Mouse (Mus musculus) left cerebral cortex, postnatal 14 days (tissue): Measurements from ENCODE around the gene Zfp385a. TPM values are rescaled to one million over a fixed set of nuclear protein-coding genes. Genes with fewer than 3 reads are reported as not detected.

Experiments used
- DNase-seq, 2 experiments: peaks; one replicate each; pipeline ENCODE4 v3.0.0; 2021 to 2022; ENCODE audit warnings: low spot score in 2 of 2, mixed read lengths in 1 of 2
- intact Hi-C: fragments of 180-260 bp; cut with DNase I; formaldehyde crosslinking; loops from one replicate; pipeline ENCODE4 v1.15.1; 2025
- long read RNA-seq, 2 experiments: library from polyadenylated mRNA; stranded (forward); transcript quantifications; one replicate each; pipeline ENCODE4 v2.0.0; 2021
- total RNA-seq, 2 experiments: library from RNA; stranded (reverse); gene quantifications; 2 replicates each; pipeline ENCODE4 v1.2.3; 2021

Gene Zfp385a
- 10 to 100 TPM; 59.8 to 63.2 TPM for total RNA-seq
- long read RNA-seq, experiment 1, transcript Zfp385a-203 (7 exons, 2,221 nt): major isoform, 5 of 17 reads
- long read RNA-seq, experiment 1, partial matches to known transcripts: 2 of 17 reads
- long read RNA-seq, experiment 1, other reads (novel, unspliced or antisense): 6 of 17 reads
- long read RNA-seq, experiment 2, partial matches to known transcripts: 5 of 15 reads
- long read RNA-seq, experiment 2, other reads (novel, unspliced or antisense): 8 of 15 reads

GRCm38 (mm10) chr15:103339961-103340337, at the start of gene Zfp385a:
TSS of gene Zfp385a (minus strand) at chr15:103340093.
- intact Hi-C loops: no loop called here
- DNase-seq: peak; percentile 77 to 80

GRCm38 (mm10) chr15:103388556-103389145, 48.8 kb upstream of the Zfp385a start:
- no peak for DNase-seq
- intact Hi-C loops: loop anchor here (1.0 kb wide), 1 partner anchor 41 kb away; no protein-coding TSS in a partner anchor

- no peak for DNase-seq
Observed at GRCm38 (mm10) chr15:103383771-103384488, 44.0 kb upstream of the Zfp385a start.

GRCm38 (mm10) chr15:103382795-103383406, 43.0 kb upstream of the Zfp385a start:
- intact Hi-C loops: no loop called here
- no peak for DNase-seq

More at GRCm38 (mm10) chr15:103383771-103384488, 44.0 kb upstream of the Zfp385a start:
- intact Hi-C loops: no loop called here

- intact Hi-C loops: no loop called here
- DNase-seq: no peak
Observed at GRCm38 (mm10) chr15:103382075-103382474, 42.2 kb upstream of the Zfp385a start.

GRCm38 (mm10) chr15:103378665-103379356, 38.9 kb upstream of the Zfp385a start:
- intact Hi-C loops: no loop called here
- DNase-seq: no peak

- intact Hi-C loops: no loop called here
- DNase-seq: no peak
Observed at GRCm38 (mm10) chr15:103377752-103378664, 38.1 kb upstream of the Zfp385a start.

- intact Hi-C loops: no loop called here
- DNase-seq: no peak
Observed at GRCm38 (mm10) chr15:103376837-103377269, 37.0 kb upstream of the Zfp385a start.

GRCm38 (mm10) chr15:103375112-103375800, 35.4 kb upstream of the Zfp385a start:
- DNase-seq: no peak
- intact Hi-C loops: no loop called here

GRCm38 (mm10) chr15:103372461-103372860, 32.6 kb upstream of the Zfp385a start:
- no peak for DNase-seq
- intact Hi-C loops: no loop called here

- intact Hi-C loops: no loop called here
- DNase-seq: no peak
Observed at GRCm38 (mm10) chr15:103371741-103372140, 31.8 kb upstream of the Zfp385a start.

GRCm38 (mm10) chr15:103371208-103371607, 31.3 kb upstream of the Zfp385a start:
- intact Hi-C loops: no loop called here
- DNase-seq: no peak

GRCm38 (mm10) chr15:103370462-103370861, 30.6 kb upstream of the Zfp385a start:
- intact Hi-C loops: no loop called here
- DNase-seq: no peak

- DNase-seq: peak; percentile 37 to 73
Observed at GRCm38 (mm10) chr15:103369123-103369522, 29.2 kb upstream of the Zfp385a start.

GRCm38 (mm10) chr15:103368179-103368940, 28.5 kb upstream of the Zfp385a start:
- DNase-seq: no peak
- intact Hi-C loops: no loop called here

More at GRCm38 (mm10) chr15:103369123-103369522, 29.2 kb upstream of the Zfp385a start:
- intact Hi-C loops: no loop called here

- intact Hi-C loops: no loop called here
- no peak for DNase-seq
Observed at GRCm38 (mm10) chr15:103366376-103367149, 26.7 kb upstream of the Zfp385a start, which contains the start of gene Itga5. TSS of gene Itga5 (minus strand) at chr15:103366763.
